Mouse (Mus musculus) ovary, postnatal 36 days (tissue): Measurements from ENCODE around the gene Abcc4.

Experiments
- DNase-seq: peaks from one replicate; pipeline ENCODE4 v3.0.0; 2022; ENCODE audit warnings: low spot score, mixed read lengths

The Abcc4 gene

GRCm38 (mm10) chr14:118712889-118713288 lies 6.9 kb upstream of the Abcc4 start:
- DNase-seq: no peak

GRCm38 (mm10) chr14:118710945-118711344 lies 4.9 kb upstream of the Abcc4 start:
- no peak for DNase-seq

- peak; percentile 81 for DNase-seq
Observed at GRCm38 (mm10) chr14:118709736-118710135, 3.7 kb upstream of the Abcc4 start.

- no peak for DNase-seq
Observed at GRCm38 (mm10) chr14:118708126-118708525, 2.1 kb upstream of the Abcc4 start.

- DNase-seq: no peak
Observed at GRCm38 (mm10) chr14:118706962-118707361, 943 bp upstream of the Abcc4 start.

- no peak for DNase-seq
Observed at GRCm38 (mm10) chr14:118705465-118705807, 583 bp downstream of the Abcc4 start.

GRCm38 (mm10) chr14:118703363-118703762 lies 2.7 kb downstream of the Abcc4 start:
- DNase-seq: no peak

- DNase-seq: peak; percentile 60
Observed at GRCm38 (mm10) chr14:118701991-118702608, 3.9 kb downstream of the Abcc4 start.

GRCm38 (mm10) chr14:118700576-118700975 lies 5.4 kb downstream of the Abcc4 start:
- DNase-seq: no peak

GRCm38 (mm10) chr14:118699963-118700362 lies 6.1 kb downstream of the Abcc4 start:
- no peak for DNase-seq

- DNase-seq: no peak
Observed at GRCm38 (mm10) chr14:118699508-118699907, 6.5 kb downstream of the Abcc4 start.

- no peak for DNase-seq
Observed at GRCm38 (mm10) chr14:118696556-118697289, 9.3 kb downstream of the Abcc4 start.

GRCm38 (mm10) chr14:118695866-118696265 lies 10.2 kb downstream of the Abcc4 start:
- no peak for DNase-seq

GRCm38 (mm10) chr14:118694321-118694720 lies 11.7 kb downstream of the Abcc4 start:
- DNase-seq: no peak

- no peak for DNase-seq
Observed at GRCm38 (mm10) chr14:118691910-118692309, 14.1 kb downstream of the Abcc4 start.

- DNase-seq: no peak
Observed at GRCm38 (mm10) chr14:118691404-118691803, 14.6 kb downstream of the Abcc4 start.

- no peak for DNase-seq
Observed at GRCm38 (mm10) chr14:118690921-118691320, 15.1 kb downstream of the Abcc4 start.

- peak; percentile 43 for DNase-seq
Observed at GRCm38 (mm10) chr14:118690336-118690735, 15.7 kb downstream of the Abcc4 start.

GRCm38 (mm10) chr14:118688643-118689042 lies 17.4 kb downstream of the Abcc4 start:
- DNase-seq: no peak

GRCm38 (mm10) chr14:118686861-118687260 lies 19.2 kb downstream of the Abcc4 start:
- DNase-seq: no peak

GRCm38 (mm10) chr14:118685572-118685971 lies 20.4 kb downstream of the Abcc4 start:
- no peak for DNase-seq

- no peak for DNase-seq
Observed at GRCm38 (mm10) chr14:118682339-118683034, 23.5 kb downstream of the Abcc4 start.

- DNase-seq: no peak
Observed at GRCm38 (mm10) chr14:118681087-118681486, 24.9 kb downstream of the Abcc4 start.
